Mouse (Mus musculus): ENCODE measurements around the gene Gm10401. TPM values are rescaled to one million over a fixed set of nuclear protein-coding genes. Genes with fewer than 3 reads are reported as not detected.
"Not testable (repeated sequence)": the region's sequence is repeated elsewhere in the genome, so short reads cannot be mapped to it uniquely, and the experiment has no call there.

Gm10401 gene
- total RNA-seq, 2 experiments from 2014 or later = not detected

GRCm38 (mm10) chr5:115114501-115114900 is 16.4 kb upstream of the Gm10401 start:
- no peak for TF ChIP-seq CTCF (IDR thresholded peaks at IDR 0.05)
- Histone ChIP-seq H3K4me3 (no peak overlapping the region), H3K27ac (no peak overlapping the region)
- DNase-seq = no peak
- intact Hi-C loops (cut with DNase I) = no loop called here

GRCm38 (mm10) chr5:115113244-115113643 is 15.1 kb upstream of the Gm10401 start:
- no peak for DNase-seq
- H3K4me3 ChIP-seq = no peak overlapping the region
- no peak for TF ChIP-seq CTCF (IDR thresholded peaks at IDR 0.05)
- H3K27ac ChIP-seq = no peak overlapping the region
- intact Hi-C loops (cut with DNase I) = no loop called here

- intact Hi-C loops (cut with DNase I) = no loop called here
- no peak for DNase-seq
- TF ChIP-seq CTCF (IDR thresholded peaks at IDR 0.05) = no peak
- Histone ChIP-seq H3K4me3 (no peak overlapping the region), H3K27ac (no peak overlapping the region)
Observed at GRCm38 (mm10) chr5:115111156-115111555, 13.1 kb upstream of the Gm10401 start.

GRCm38 (mm10) chr5:115103253-115103652 is 5.2 kb upstream of the Gm10401 start:
- H3K4me3 ChIP-seq; intact Hi-C loops (cut with DNase I); DNase-seq; H3K27ac ChIP-seq: not testable (repeated sequence)

- intact Hi-C loops (cut with DNase I) = no loop called here
- Histone ChIP-seq H3K27ac (no peak overlapping the region), H3K4me3 (no peak overlapping the region)
- no peak for TF ChIP-seq CTCF (IDR thresholded peaks at IDR 0.05)
- no peak for DNase-seq
Observed at GRCm38 (mm10) chr5:115102231-115102630, 4.1 kb upstream of the Gm10401 start.

- Histone ChIP-seq H3K4me3 (no peak overlapping the region), H3K27ac (peak overlapping the region; percentile 58)
- intact Hi-C loops (cut with DNase I) = no loop called here
- no peak for DNase-seq
- TF ChIP-seq CTCF (IDR thresholded peaks at IDR 0.05) = no peak
Observed at GRCm38 (mm10) chr5:115100473-115100872, 2.4 kb upstream of the Gm10401 start.

- intact Hi-C loops (cut with DNase I) = no loop called here
- H3K27ac ChIP-seq = peak overlapping the region; percentile 58
- DNase-seq = no peak
- TF ChIP-seq CTCF (IDR thresholded peaks at IDR 0.05) = no peak
- H3K4me3 ChIP-seq = no peak overlapping the region
Observed at GRCm38 (mm10) chr5:115099991-115100390, 1.9 kb upstream of the Gm10401 start.

GRCm38 (mm10) chr5:115099530-115099929 is 1.4 kb upstream of the Gm10401 start:
- intact Hi-C loops (cut with DNase I) = no loop called here
- H3K4me3 ChIP-seq = no peak overlapping the region
- no peak overlapping the region; the same call in 1 of the 2 replicates for H3K27ac ChIP-seq
- DNase-seq = no peak
- TF ChIP-seq CTCF (IDR thresholded peaks at IDR 0.05) = no peak

GRCm38 (mm10) chr5:115091776-115092175 is 6.3 kb downstream of the Gm10401 start:
- no peak overlapping the region for H3K4me3 ChIP-seq
- DNase-seq = no peak
- intact Hi-C loops (cut with DNase I) = no loop called here
- H3K27ac ChIP-seq = no peak overlapping the region
- no peak for TF ChIP-seq CTCF (IDR thresholded peaks at IDR 0.05)

GRCm38 (mm10) chr5:115091015-115091414 is 7.1 kb downstream of the Gm10401 start:
- Histone ChIP-seq H3K4me3 (no peak overlapping the region), H3K27ac (no peak overlapping the region)
- TF ChIP-seq CTCF (IDR thresholded peaks at IDR 0.05) = no peak
- intact Hi-C loops (cut with DNase I) = no loop called here
- DNase-seq = no peak

- Histone ChIP-seq H3K27ac (no peak overlapping the region), H3K4me3 (no peak overlapping the region)
- peak; percentile 33 for TF ChIP-seq CTCF (IDR thresholded peaks at IDR 0.05)
- intact Hi-C loops (cut with DNase I) = no loop called here
- no peak for DNase-seq
Observed at GRCm38 (mm10) chr5:115089592-115090268, 8.4 kb downstream of the Gm10401 start.

- TF ChIP-seq CTCF (IDR thresholded peaks at IDR 0.05) = no peak
- DNase-seq = no peak
- intact Hi-C loops (cut with DNase I) = no loop called here
- Histone ChIP-seq H3K4me3 (no peak overlapping the region), H3K27ac (no peak overlapping the region)
Observed at GRCm38 (mm10) chr5:115085675-115086074, 12.4 kb downstream of the Gm10401 start.

- intact Hi-C loops (cut with DNase I) = no loop called here
- no peak overlapping the region for H3K27ac ChIP-seq
- DNase-seq = no peak
- no peak overlapping the region for H3K4me3 ChIP-seq
- TF ChIP-seq CTCF (IDR thresholded peaks at IDR 0.05) = no peak
Observed at GRCm38 (mm10) chr5:115083492-115083891, 14.6 kb downstream of the Gm10401 start.

- no peak for DNase-seq
- no peak overlapping the region for H3K4me3 ChIP-seq
- TF ChIP-seq CTCF (IDR thresholded peaks at IDR 0.05) = no peak
- H3K27ac ChIP-seq = no peak overlapping the region
- intact Hi-C loops (cut with DNase I) = no loop called here
Observed at GRCm38 (mm10) chr5:115081636-115082035, 16.5 kb downstream of the Gm10401 start.
